ENCODE assay signal across 7 mouse cellular contexts in the genomic region with DNA sequence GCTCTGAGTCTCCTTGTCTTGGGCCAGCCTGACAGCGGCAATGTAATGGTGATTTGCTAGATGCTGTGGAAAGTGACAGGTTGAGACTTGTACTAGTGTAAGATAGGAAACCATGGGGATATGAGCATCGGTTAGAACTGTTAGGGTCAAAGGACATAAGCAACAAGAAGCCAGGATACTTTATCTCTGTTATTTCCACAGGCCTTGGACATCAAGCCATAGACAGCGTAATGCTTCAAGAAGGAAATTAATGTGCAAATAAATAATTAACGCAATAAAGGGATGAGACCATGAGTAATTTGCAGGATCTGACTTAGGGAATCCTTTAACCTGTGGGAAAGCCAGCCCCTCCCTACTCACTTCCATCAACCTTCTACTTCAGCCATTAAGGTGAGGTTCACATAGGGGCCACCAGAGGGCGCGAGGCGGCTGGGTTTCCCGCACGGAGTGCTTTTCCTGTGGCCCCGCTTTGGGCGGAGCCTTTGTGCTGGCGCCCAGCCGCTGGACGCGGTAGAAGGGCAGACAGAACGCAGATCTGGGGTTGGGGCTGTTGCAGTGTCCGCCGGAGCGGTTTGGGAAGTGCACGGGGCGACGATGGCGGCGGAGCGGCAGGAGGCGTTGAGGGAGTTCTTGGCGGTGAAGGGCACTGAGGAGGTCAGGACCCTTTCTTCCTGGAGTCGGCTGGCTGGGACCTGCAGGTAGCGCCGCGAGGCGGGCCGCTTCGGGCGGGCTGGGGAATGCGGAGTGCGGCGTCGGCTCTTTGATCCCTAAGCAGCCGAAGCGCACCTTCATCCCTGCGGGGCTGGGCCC.
A peak's percentile ranks its signal among the peaks of the same experiment; 100 is the strongest.
DNase-seq lines count a peak whose midpoint lies in the region; ATAC-seq and TF ChIP-seq lines count a peak whose summit lies in the region.

No protein-coding gene starts in this region.

- WGBS in embryonic facial prominence, embryonic 11.5 days, result 8% methylated on average over 42 of the region's 42 CpGs
- WGBS in limb, embryonic 15.5 days, result 10% methylated on average over 41 of the region's 42 CpGs
- 12% methylated on average over 42 of the region's 42 CpGs for WGBS in midbrain, postnatal 0 days

- H3K4me1 ChIP-seq in embryonic facial prominence, embryonic 11.5 days (ENCODE audit: control insufficient read depth, insufficient read depth, low read length), result no peaks in the 10 kb centered on the region
- no peaks in the 10 kb centered on the region for H3K4me1 ChIP-seq in limb, embryonic 15.5 days
- no peaks in the 10 kb centered on the region for H3K4me1 ChIP-seq in midbrain, postnatal 0 days (ENCODE audit: insufficient read depth, low read length)

- H3K36me3 ChIP-seq in embryonic facial prominence, embryonic 11.5 days (replicated peaks; ENCODE audit: control insufficient read depth, insufficient read depth, low read depth, low read length), result no peaks in the 10 kb centered on the region
- H3K36me3 ChIP-seq in limb, embryonic 15.5 days, result 0 out of 2 replicates have a peak, but pooled peaks cover 8% of the 10 kb centered on the region
- H3K36me3 ChIP-seq in midbrain, postnatal 0 days (ENCODE audit: insufficient read depth, low read length), result no peaks in the 10 kb centered on the region

- no peak overlapping the region for H3K27ac ChIP-seq in embryonic facial prominence, embryonic 11.5 days (replicated peaks; ENCODE audit: low read depth, low read length)
- no peak overlapping the region for H3K27ac ChIP-seq in limb, embryonic 15.5 days
- H3K27ac ChIP-seq in midbrain, postnatal 0 days (ENCODE audit: low read depth, low read length), result no peak overlapping the region

- peak overlapping the region; percentile 61 for H3K4me2 ChIP-seq in embryonic facial prominence, embryonic 11.5 days (ENCODE audit: low read depth, low read length)
- peak overlapping the region; percentile 80 for H3K4me2 ChIP-seq in limb, embryonic 15.5 days
- peak overlapping the region; percentile 54 for H3K4me2 ChIP-seq in midbrain, postnatal 0 days (ENCODE audit: low read depth, low read length, poor library complexity, severe bottlenecking)

- H3K9me3 ChIP-seq in embryonic facial prominence, embryonic 11.5 days (replicated peaks; ENCODE audit: control insufficient read depth, low read length), result no peaks in the 10 kb centered on the region
- no peaks in the 10 kb centered on the region for H3K9me3 ChIP-seq in limb, embryonic 15.5 days
- 0 out of 2 replicates have a peak, but pooled peaks cover 6% of the 10 kb centered on the region for H3K9me3 ChIP-seq in midbrain, postnatal 0 days (ENCODE audit: low read length)

- ATAC-seq in embryonic facial prominence, embryonic 11.5 days (replicated peaks; ENCODE audit: insufficient number of reproducible peaks, low FRiP score, low TSS enrichment, low read depth), result peak; percentile 93
- peak; percentile 84; the same call in 1 of the 2 replicates for ATAC-seq in limb, embryonic 15.5 days (ENCODE audit: insufficient number of reproducible peaks, low FRiP score, low TSS enrichment, low read depth)
- peak; percentile 95 for ATAC-seq in midbrain, postnatal 0 days (ENCODE audit: low FRiP score)

- peak; percentile 81 for TF ChIP-seq CTCF in midbrain, postnatal 0 days (IDR thresholded peaks at IDR 0.05)

- H3K9ac ChIP-seq in embryonic facial prominence, embryonic 11.5 days (replicated peaks; ENCODE audit: low read length), result peak overlapping the region; percentile 59
- H3K9ac ChIP-seq in limb, embryonic 15.5 days, result peak overlapping the region; percentile 55
- peak overlapping the region; percentile 46 for H3K9ac ChIP-seq in midbrain, postnatal 0 days (replicated peaks; ENCODE audit: low read length, poor library complexity, severe bottlenecking)

- H3K27me3 ChIP-seq in embryonic facial prominence, embryonic 11.5 days (ENCODE audit: control insufficient read depth, insufficient read depth, low read length), result no peaks in the 10 kb centered on the region
- H3K27me3 ChIP-seq in limb, embryonic 15.5 days, result no peaks in the 10 kb centered on the region
- H3K27me3 ChIP-seq in midbrain, postnatal 0 days (ENCODE audit: insufficient read depth, low read length), result no peaks in the 10 kb centered on the region

- DNase-seq in adrenal gland, postnatal 36 days, result peak; percentile 67 to 80
- peak; percentile 80 for DNase-seq in embryonic facial prominence, embryonic 11.5 days (ENCODE audit: low spot score)
- peak; percentile 96 for DNase-seq in heart, adult 11 months
- peak; percentile 56 for DNase-seq in kidney, adult 11 months
- peak; percentile 76 for DNase-seq in midbrain, postnatal 0 days (ENCODE audit: low spot score)
- DNase-seq in spleen, postnatal 36 days (ENCODE audit: low spot score in 2 of 2), result peak; percentile 16 to 32

- peak overlapping the region; percentile 44 for H3K4me3 ChIP-seq in embryonic facial prominence, embryonic 11.5 days (ENCODE audit: low read depth, low read length)
- H3K4me3 ChIP-seq in limb, embryonic 15.5 days, result peak overlapping the region; percentile 55
- H3K4me3 ChIP-seq in midbrain, postnatal 0 days (ENCODE audit: low read depth, low read length), result peak overlapping the region; percentile 42

Comparison
In these comparisons a context has a peak if more than half of its experiments do, and no peak if none do; other contexts are left out.
1. DNase-seq: peak in every context shown above with its lines; median percentile 96 in heart, adult 11 months; 80 in embryonic facial prominence, embryonic 11.5 days; 76 in midbrain, postnatal 0 days; 74 in adrenal gland, postnatal 36 days; 56 in kidney, adult 11 months; 24 in spleen, postnatal 36 days.